Mouse (Mus musculus) embryonic fibroblast, embryonic 13.5 days (primary cell): ENCODE data around the gene Srsf1. TPM values are rescaled to one million over a fixed set of nuclear protein-coding genes. Genes with fewer than 3 reads are reported as not detected.
A peak's percentile ranks its signal among the peaks of the same experiment; 100 is the strongest.

ENCODE experiments used
- H3K27ac ChIP-seq: 2 replicates; pipeline ENCODE4 v1.5.1; 2012; ENCODE audit warnings: low read length, control low read depth, inconsistent platforms; ENCODE audit not compliant: insufficient read depth
- H3K4me1 ChIP-seq: 2 replicates; pipeline ENCODE4 v1.6.1; 2011; ENCODE audit warnings: low read length; ENCODE audit not compliant: control insufficient read depth, insufficient read depth
- H3K4me3 ChIP-seq: 2 replicates; pipeline ENCODE4 v1.5.1; 2011; ENCODE audit warnings: mild to moderate bottlenecking, control low read depth, low read length; ENCODE audit not compliant: insufficient read depth
- CTCF ChIP-seq: IDR thresholded peaks from 2 replicates; pipeline ENCODE4 v1.5.1; 2011; ENCODE audit warnings: mild to moderate bottlenecking, control low read depth, low read length, moderate library complexity, borderline replicate concordance; ENCODE audit not compliant: insufficient read depth
- POLR2A ChIP-seq: IDR thresholded peaks from 2 replicates; pipeline ENCODE4 v1.6.1; 2011; ENCODE audit warnings: low read depth, mild to moderate bottlenecking, control low read depth, low read length, moderate library complexity
- polyA plus RNA-seq: library from polyadenylated mRNA; stranded (reverse); fragments of >200 nt; gene quantifications from 2 replicates; pipeline ENCODE4 v1.2.4, GENCODE M21; 2011; ENCODE audit warnings: low read depth; ENCODE audit not compliant: missing spikeins, insufficient read length

Srsf1 gene
- polyA plus RNA-seq: 291 and 361 TPM in 2 replicates

DNA sequence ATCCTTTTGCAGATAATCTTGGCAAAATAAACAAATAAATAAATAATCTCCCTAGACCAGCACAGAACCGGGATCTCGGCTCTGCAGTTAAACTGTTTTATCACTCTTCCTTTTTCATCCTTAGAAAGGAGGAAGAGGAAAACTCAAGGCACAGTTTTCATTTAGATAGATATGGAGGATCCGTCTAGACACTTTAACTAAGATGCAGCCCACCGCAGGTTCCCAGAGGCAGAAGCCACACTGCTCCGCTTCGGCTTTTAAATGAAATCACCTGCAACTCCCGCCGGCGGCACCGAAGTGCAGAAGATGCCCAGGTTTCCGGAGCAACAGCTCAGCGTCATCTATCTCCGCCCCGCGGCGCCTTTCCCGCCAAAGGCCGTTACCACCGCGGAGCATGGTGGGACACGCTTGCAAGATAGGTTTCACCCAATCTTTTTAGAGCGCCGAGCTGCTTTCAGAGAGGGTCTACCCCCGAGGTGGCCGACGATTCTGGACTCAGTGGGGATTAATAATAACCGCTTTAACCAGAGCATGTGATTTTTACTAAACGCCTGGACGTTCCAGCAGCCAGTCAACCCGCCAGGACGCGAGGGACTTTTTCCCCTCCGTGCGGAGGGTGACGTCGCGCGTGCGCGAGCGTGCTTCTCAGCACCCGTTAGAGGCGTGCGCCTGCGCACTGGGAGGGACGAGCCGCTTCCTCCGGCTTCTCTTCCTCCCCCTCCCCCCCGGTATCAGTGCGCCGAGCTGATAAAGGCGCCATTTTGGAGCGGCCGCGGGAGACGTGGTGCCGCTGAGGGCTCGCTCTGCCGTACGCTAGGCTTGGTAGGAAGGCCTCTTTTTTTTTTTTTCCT lies at the start of gene Srsf1:
Srsf1 (plus strand) TSS at position 430 of the 851 bp plus-strand sequence.
- H3K27ac ChIP-seq: peak within 1 kb of the TSS; percentile 97
- H3K4me1 ChIP-seq: no peaks in the 10 kb centered on the region
- TF ChIP-seq POLR2A (peak; percentile 83), CTCF (no peak)
- H3K4me3 ChIP-seq: peak within 1 kb of the TSS; percentile 90

- H3K4me3 ChIP-seq: no peak overlapping the region
- no peak overlapping the region for H3K27ac ChIP-seq
- TF ChIP-seq CTCF: no peak
- TF ChIP-seq POLR2A: no peak
- no peaks in the 10 kb centered on the region for H3K4me1 ChIP-seq
Observed at GRCm38 (mm10) chr11:87999751-88000150, 47.4 kb upstream of the Srsf1 start.

DNA sequence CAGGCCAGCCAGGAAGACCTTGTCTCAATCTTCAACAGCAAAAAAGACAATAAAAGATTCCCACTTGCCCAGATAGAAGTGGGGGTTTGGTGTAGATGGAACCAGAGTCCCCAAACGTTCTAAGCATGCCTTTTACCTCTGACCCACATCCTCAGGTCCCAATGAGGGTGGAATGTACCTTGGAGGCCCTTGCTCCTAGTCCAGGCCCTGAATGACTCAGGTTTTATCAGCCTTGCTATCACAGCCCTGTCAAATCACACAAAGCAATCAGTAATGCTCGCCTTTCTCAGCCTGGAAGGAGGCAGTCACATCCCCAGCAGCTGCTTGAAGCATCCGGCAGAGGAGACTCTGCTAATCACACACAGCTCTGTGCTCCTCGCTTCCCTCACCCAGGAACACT lies 44.4 kb upstream of the Srsf1 start:
- Histone ChIP-seq H3K4me3 (no peak overlapping the region), H3K4me1 (no peaks in the 10 kb centered on the region), H3K27ac (no peak overlapping the region)
- no peak for TF ChIP-seq CTCF
- TF ChIP-seq POLR2A: no peak

DNA sequence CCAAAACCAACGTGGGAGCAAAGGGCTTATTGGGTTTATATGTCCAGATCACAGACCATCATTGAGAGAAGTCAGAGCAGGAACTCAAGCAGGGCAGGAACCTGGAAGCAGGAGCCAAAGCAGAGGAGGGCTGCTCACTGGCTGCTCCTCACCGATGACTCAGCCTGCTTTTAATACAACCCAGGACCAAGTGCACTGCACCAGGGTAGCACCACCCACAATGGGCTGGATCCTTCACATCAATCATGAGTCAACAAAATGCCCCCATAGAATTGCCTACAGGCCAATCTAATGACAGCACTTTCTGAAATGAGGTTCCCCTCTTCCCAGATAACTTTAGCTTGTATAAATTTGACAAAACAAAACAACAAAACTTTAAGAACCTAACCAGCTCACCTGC lies 43.0 kb upstream of the Srsf1 start:
- H3K27ac ChIP-seq: no peak overlapping the region
- no peaks in the 10 kb centered on the region for H3K4me1 ChIP-seq
- TF ChIP-seq CTCF (no peak), POLR2A (no peak)
- no peak overlapping the region for H3K4me3 ChIP-seq

GRCm38 (mm10) chr11:88008641-88009040 lies 38.5 kb upstream of the Srsf1 start:
- H3K27ac ChIP-seq: no peak overlapping the region
- TF ChIP-seq POLR2A: no peak
- TF ChIP-seq CTCF: no peak
- no peaks in the 10 kb centered on the region for H3K4me1 ChIP-seq
- no peak overlapping the region for H3K4me3 ChIP-seq

DNA sequence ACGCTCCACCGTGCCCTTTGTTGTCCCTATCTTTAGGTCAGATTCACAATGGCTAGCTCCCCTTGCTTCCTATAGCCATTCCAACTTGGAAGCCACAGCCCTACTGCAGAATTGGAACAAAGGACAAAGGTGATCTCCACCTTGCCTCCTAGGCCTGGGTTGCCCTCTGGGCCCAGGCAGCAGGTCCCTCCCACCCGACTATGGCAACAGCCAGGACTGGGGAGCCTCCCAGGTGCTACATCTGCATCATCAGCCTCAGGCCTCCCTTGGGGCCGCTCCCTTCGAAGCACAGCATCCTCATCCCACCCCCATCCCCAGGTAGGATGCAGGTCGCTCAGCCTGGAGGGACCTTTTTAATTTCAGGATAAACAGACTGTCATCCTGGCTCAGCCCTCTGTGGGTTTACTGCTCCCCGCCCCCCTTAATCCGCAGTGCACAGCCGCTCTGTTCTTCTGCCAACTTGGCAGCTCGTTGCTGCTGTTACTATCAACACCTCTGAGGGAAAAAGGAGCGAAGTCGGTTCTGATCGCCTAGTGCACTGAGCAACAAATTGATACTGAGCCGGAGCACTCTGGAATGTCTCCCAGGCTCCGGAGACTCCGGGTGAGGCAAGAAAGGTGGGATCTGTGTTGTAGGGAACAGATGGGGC lies 37.5 kb upstream of the Srsf1 start:
- no peaks in the 10 kb centered on the region for H3K4me1 ChIP-seq
- no peak overlapping the region for H3K4me3 ChIP-seq
- TF ChIP-seq CTCF: no peak
- no peak for TF ChIP-seq POLR2A
- no peak overlapping the region for H3K27ac ChIP-seq

DNA sequence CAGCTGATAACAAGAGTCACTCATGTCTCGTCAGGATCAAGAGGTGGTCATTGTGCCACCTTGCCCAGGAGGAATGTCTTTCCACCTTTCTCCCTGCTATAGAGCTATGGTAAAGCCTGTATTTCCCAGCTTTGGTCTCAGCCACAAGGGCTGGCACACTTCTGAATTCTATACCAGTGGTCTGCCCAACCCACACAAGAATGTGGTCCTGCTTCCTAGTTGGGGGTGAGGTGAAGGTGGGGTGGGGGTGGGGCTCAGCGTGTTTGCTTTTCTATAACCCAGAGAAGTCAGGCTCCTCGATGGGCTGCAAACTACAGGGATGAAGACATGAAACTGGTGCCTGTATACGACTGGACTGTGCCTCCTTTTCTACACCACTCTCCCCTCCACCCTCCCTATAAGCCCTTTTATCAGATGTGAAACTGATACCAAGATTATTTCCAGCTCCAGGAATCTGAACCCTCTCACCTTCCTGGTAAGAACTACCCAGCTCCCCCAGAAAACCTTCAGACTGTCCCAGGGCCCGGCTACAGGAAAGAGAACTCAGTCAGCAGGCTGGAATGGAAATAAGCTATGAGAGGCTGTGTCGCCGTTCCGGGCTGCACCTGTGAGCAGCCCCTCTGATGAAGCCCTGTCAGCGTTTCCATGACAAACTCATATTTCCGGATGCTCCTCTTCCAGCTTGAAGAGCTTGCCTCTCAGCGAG lies 35.8 kb upstream of the Srsf1 start:
- H3K27ac ChIP-seq: no peak overlapping the region
- TF ChIP-seq POLR2A: no peak
- no peak for TF ChIP-seq CTCF
- H3K4me3 ChIP-seq: no peak overlapping the region
- H3K4me1 ChIP-seq: no peaks in the 10 kb centered on the region

DNA sequence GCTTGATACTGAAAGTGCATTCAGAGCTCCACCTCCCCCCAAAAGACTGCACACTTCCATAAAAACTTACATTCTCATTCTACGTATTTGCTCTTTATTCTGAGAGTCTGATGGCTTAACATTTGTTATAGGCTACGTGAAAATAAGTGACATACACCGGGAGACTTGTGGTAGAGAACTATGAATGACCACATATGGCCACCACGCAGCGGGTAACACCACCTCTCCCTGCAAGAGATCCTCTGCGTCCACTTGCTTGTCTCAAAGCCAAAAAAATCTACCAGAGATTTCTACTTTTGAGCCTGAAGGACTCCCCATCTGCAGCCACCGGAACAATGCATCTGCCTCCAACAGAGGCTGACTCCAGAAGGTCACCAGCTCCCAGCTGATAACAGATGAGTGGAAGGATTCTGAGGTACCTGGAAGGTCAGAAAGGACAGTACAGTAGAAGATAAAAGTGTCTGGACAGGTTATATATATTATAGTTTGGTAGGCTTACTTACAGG lies 35.2 kb upstream of the Srsf1 start:
- Histone ChIP-seq H3K27ac (no peak overlapping the region), H3K4me3 (no peak overlapping the region), H3K4me1 (no peaks in the 10 kb centered on the region)
- TF ChIP-seq POLR2A: no peak
- TF ChIP-seq CTCF: no peak

DNA sequence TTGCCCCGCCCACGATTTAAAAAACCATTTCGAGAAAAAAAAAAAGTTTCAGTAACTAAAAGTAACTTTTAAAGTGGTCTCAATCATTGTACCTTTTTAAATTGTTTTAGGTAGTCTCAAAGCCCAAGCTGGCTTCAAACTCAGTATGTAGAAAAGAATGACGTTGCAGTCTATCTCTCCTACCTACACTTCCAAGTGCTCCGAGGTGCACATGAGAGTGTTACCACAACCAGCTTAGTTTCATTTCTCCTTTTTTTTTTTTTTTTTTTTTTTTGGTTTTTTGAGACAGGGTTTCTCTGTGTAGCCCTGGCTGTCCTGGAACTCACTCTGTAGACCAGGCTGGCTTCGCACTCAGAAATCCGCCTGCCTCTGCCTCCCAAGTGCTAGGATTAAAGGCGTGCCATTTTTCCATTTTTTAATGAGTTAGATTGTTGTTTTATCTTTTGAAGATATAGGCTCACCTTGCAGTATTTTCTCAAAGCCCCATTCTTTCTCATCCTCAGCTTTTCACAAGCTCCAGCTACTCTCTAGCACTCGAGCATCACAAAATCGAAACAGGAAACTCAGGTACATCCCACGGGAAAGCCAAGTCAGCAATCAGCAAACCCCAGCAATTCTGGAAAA lies 34.4 kb upstream of the Srsf1 start:
- H3K4me1 ChIP-seq: no peaks in the 10 kb centered on the region
- H3K27ac ChIP-seq: no peak overlapping the region
- no peak for TF ChIP-seq CTCF
- TF ChIP-seq POLR2A: no peak
- H3K4me3 ChIP-seq: no peak overlapping the region
